Mouse (Mus musculus) forebrain, postnatal 0 days (tissue): ENCODE measurements around the gene Cenpe. TPM values are rescaled to one million over a fixed set of nuclear protein-coding genes. Genes with fewer than 3 reads are reported as not detected.

Experiments
- ATAC-seq: fragments of 200-750 bp; cut with Nextera tagmentation; 2 replicates; pipeline ENCODE4 v1.8.0; 2017; ENCODE audit warnings: mild to moderate bottlenecking, moderate library complexity
- DNase-seq: peaks from one replicate; pipeline ENCODE4 v3.0.0-alpha.2; 2015
- H3K27ac ChIP-seq: fragments of 300-500 bp; sonication (generic); 2 replicates; pipeline ENCODE4 v1.5.1; 2014; ENCODE audit warnings: low read depth, mild to moderate bottlenecking, antibody characterized with exemption, low read length, moderate library complexity, mixed read lengths
- H3K27me3 ChIP-seq: fragments of 300-500 bp; sonication (generic); 2 replicates; pipeline ENCODE4 v1.6.1; 2014; ENCODE audit warnings: mild to moderate bottlenecking, low read length, mixed read lengths; ENCODE audit not compliant: insufficient read depth
- H3K36me3 ChIP-seq: fragments of 300-500 bp; sonication (generic); 2 replicates; pipeline ENCODE4 v1.6.1; 2014; ENCODE audit warnings: mild to moderate bottlenecking, moderate library complexity; ENCODE audit not compliant: insufficient read depth
- H3K4me1 ChIP-seq: fragments of 300-500 bp; sonication (generic); 2 replicates; pipeline ENCODE4 v1.6.1; 2014; ENCODE audit warnings: antibody characterized with exemption; ENCODE audit not compliant: insufficient read depth
- H3K4me2 ChIP-seq: fragments of 300-500 bp; sonication (generic); 2 replicates; pipeline ENCODE4 v1.6.1; 2014; ENCODE audit warnings: low read depth, mild to moderate bottlenecking, moderate library complexity
- H3K4me3 ChIP-seq: fragments of 300-500 bp; sonication (generic); 2 replicates; pipeline ENCODE4 v1.5.1; 2014; ENCODE audit warnings: low read depth, low read length, mixed read lengths
- H3K9ac ChIP-seq: fragments of 300-500 bp; sonication (generic); 2 replicates; pipeline ENCODE4 v1.6.1; 2014; ENCODE audit warnings: mild to moderate bottlenecking
- H3K9me3 ChIP-seq: fragments of 300-500 bp; sonication (generic); 2 replicates; pipeline ENCODE4 v1.6.1; 2016; ENCODE audit warnings: low read length
- CTCF ChIP-seq: sonication (generic); IDR thresholded peaks from 2 replicates; pipeline ENCODE4 v1.5.1; 2016; ENCODE audit warnings: antibody characterized with exemption, control low read depth, low read depth
- WGBS: fragments of 180-500 bp; shearing (Covaris S2); extraction: QIAGEN DNeasy Blood & Tissue Kit; methylation state at CpG from one replicate; pipeline ENCODE4 v1.1.7; 2014; 5-methylcytosine and 5-hydroxymethylcytosine counted together
- polyA plus RNA-seq: library from polyadenylated mRNA; unstranded; fragments of >200 nt; fragmentation: Nextera tagmentation; extraction: Ambion mirVana; gene quantifications from 2 replicates; pipeline ENCODE4 v1.2.1, GENCODE M21; 2015
- total RNA-seq: library from RNA; depleted of rRNA; stranded (reverse); fragments of >200 nt; gene quantifications from 2 replicates; pipeline ENCODE4 v1.2.3, GENCODE M21; 2014

Gene Cenpe
- total and polyA plus RNA-seq, 2 experiments from 2014 or later = 2.7 to 6.9 TPM

DNA sequence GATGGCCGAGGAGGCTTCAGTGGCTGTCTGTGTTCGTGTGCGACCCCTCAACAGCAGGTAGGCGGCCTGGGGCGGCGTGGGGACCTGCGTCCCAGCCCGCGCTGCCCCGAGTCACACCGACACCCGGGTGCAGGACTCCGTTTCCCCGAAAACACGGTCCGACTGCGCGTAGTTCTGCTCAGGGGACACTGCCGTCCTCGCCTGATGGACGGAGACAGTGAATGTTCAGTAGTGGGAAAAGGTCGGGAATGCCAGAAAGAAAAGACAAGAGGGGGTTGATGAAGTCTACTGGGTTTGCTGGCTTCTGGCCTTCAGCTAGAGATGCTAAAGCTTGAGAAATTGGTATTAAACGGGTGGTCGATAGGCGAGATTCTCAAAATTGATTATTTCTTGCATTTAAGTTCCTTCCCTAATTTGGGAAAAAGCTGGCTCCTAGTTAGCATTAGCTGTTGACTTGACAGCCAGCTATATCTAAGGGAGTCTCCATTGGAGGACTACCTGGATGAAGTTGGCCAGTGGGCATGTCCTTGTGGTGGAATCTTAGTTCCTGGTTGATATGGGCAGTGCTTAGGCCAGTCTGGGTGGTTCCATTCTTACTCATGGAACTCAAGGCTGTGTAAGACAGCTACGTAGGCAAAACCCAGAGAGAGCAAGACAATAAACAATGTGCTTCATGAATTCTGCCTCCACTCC is 467 bp downstream of the Cenpe start:
- under 1% methylated on average over 26 of the region's 26 CpGs for WGBS
- H3K36me3 ChIP-seq = no peaks in the 10 kb centered on the region
- no peaks in the 10 kb centered on the region for H3K27me3 ChIP-seq
- H3K27ac ChIP-seq = no peak overlapping the region; the same call in 1 of the 2 replicates
- H3K4me3 ChIP-seq = peak overlapping the region; percentile 90
- peaks cover 6% of the 10 kb centered on the region for H3K4me1 ChIP-seq
- H3K4me2 ChIP-seq = peak overlapping the region; percentile 81
- peak overlapping the region; percentile 43 for H3K9ac ChIP-seq
- no peak for TF ChIP-seq CTCF
- no peaks in the 10 kb centered on the region for H3K9me3 ChIP-seq
- DNase-seq (no peak), ATAC-seq (no peak)

DNA sequence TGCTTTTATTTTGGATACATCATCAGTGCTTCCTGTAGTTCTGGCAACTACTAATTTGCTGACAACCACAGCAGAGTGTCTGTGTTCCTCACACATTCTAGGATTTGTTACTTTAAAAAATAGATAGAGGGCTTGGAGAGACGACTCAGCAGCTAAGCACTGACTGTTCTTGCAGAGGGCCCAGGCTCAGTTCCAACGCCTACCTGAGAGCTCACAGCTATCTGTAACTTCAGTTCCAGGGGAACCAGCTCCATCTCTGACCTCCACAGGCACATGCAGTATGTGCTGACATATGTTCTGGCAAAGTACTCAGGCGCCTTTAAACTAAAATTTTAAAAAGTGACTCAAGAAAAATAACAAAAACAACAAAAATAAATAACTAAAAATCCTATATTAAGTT is 19.7 kb downstream of the Cenpe start:
- Histone ChIP-seq H3K9ac (no peak overlapping the region), H3K9me3 (no peaks in the 10 kb centered on the region), H3K4me1 (no peaks in the 10 kb centered on the region), H3K4me3 (no peak overlapping the region), H3K4me2 (no peak overlapping the region), H3K27ac (no peak overlapping the region), H3K27me3 (no peaks in the 10 kb centered on the region), H3K36me3 (no peaks in the 10 kb centered on the region)
- WGBS = 81% methylated on average over 3 of the region's 3 CpGs
- ATAC-seq (no peak), DNase-seq (no peak)
- no peak for TF ChIP-seq CTCF

DNA sequence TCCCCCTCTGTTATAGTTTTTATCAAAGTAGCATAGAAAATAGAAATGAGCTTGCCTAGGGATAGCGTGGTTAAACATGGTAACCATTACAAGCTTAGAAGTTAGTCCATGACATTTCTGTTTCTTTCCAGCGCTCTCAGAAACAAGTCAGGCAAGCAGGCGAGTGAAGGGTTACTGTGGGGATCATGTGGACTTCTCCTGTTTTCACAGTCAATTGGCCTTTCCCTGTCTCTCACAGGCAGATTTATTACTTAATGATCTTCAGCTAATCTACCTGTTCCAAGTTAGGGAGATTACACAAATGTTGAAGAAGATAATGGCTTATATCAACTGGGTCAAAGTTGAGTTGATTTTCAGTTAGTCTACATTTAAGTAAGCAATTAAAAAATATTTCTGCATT is 20.1 kb downstream of the Cenpe start:
- TF ChIP-seq CTCF = no peak
- Histone ChIP-seq H3K4me2 (no peak overlapping the region), H3K27me3 (no peaks in the 10 kb centered on the region), H3K36me3 (no peaks in the 10 kb centered on the region), H3K27ac (no peak overlapping the region), H3K9ac (no peak overlapping the region), H3K9me3 (no peaks in the 10 kb centered on the region), H3K4me3 (no peak overlapping the region), H3K4me1 (no peaks in the 10 kb centered on the region)
- ATAC-seq = no peak
- no peak for DNase-seq
- WGBS = 90% methylated on average over 3 of the region's 3 CpGs

DNA sequence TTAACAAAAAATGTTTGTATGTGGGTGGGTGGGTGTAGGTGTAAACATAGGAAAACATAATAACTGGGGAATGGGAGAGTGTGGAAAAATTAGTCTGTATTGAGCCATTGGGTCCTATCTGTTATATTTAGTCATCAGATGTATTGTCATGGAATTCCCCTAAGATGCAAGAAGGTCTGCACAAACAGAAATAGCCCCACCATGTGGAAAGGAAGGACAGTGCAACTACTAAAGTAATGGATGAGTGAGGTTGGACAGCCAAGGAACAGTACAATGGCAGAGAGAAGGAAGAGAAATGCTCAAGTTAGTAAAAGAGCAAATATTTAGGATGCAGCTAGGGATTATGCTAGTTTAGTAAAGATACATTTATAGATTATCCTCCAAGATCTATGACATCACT is 33.4 kb downstream of the Cenpe start:
- no peak for ATAC-seq
- Histone ChIP-seq H3K27me3 (no peaks in the 10 kb centered on the region), H3K27ac (no peak overlapping the region), H3K4me1 (no peaks in the 10 kb centered on the region), H3K4me2 (no peak overlapping the region), H3K36me3 (0 out of 2 replicates have a peak, but pooled peaks cover 9% of the 10 kb centered on the region), H3K9me3 (no peaks in the 10 kb centered on the region), H3K4me3 (no peak overlapping the region), H3K9ac (no peak overlapping the region)
- peak; percentile 56 for TF ChIP-seq CTCF
- peak; percentile 16 for DNase-seq

DNA sequence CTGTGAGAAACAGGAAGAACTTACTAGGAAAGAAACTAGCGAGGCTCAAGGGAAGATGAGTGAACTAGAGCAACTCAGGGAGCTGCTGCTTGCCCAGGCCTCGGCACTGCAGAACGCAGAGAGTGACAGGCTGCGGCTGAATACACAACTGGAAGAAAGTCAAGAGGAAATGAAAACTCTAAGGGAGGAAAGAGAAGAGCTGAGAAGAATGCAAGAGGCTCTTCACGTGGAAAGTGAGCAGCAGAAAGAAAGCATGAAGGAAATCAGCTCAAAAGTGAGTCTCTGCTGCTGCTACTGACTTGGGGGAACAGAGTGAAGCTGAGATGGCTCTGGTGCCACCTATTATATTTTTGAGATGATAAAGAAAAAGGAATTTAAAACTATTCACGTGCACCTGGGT is 34.5 kb downstream of the Cenpe start:
- no peaks in the 10 kb centered on the region for H3K9me3 ChIP-seq

DNA sequence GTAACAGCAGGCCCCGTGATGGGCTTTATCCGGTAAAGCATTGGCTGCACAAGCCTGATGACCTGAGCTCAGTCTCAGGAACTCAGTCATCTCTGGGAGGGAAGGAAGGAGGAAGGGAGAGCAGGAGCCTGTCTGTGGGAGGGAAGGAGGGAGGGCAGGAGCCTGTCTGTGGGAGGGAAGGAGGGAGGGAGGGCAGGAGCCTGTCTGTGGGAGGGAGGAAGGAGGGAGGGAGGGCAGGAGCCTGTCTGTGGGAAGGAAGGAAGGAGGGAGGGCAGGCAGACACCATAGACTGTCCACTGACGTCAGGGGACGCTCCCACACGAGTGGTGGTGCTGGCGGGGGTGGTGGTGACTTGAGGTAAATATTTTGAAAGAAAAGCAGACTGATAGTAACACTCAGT is 36.8 kb downstream of the Cenpe start:
- H3K9me3 ChIP-seq = no peaks in the 10 kb centered on the region
- H3K4me2 ChIP-seq = no peak overlapping the region
- H3K27ac ChIP-seq = no peak overlapping the region
- no peak overlapping the region for H3K9ac ChIP-seq
- ATAC-seq = 0 out of 2 replicates have a peak, but pooled peaks have one; percentile 20
- 0 out of 2 replicates have a peak, but pooled peaks cover 9% of the 10 kb centered on the region for H3K36me3 ChIP-seq
- WGBS = 80% methylated on average over 6 of the region's 6 CpGs
- H3K4me3 ChIP-seq = no peak overlapping the region
- no peaks in the 10 kb centered on the region for H3K27me3 ChIP-seq
- TF ChIP-seq CTCF = no peak
- no peak for DNase-seq
- H3K4me1 ChIP-seq = no peaks in the 10 kb centered on the region

More for the DNA sequence above, 34.5 kb downstream of the Cenpe start:
- Histone ChIP-seq H3K9ac (no peak overlapping the region), H3K4me3 (no peak overlapping the region), H3K4me1 (no peaks in the 10 kb centered on the region), H3K4me2 (no peak overlapping the region), H3K27ac (no peak overlapping the region), H3K36me3 (0 out of 2 replicates have a peak, but pooled peaks cover 9% of the 10 kb centered on the region), H3K27me3 (no peaks in the 10 kb centered on the region)
- DNase-seq (no peak), ATAC-seq (no peak)
- WGBS = 95% methylated on average over 6 of the region's 6 CpGs
- no peak for TF ChIP-seq CTCF

DNA sequence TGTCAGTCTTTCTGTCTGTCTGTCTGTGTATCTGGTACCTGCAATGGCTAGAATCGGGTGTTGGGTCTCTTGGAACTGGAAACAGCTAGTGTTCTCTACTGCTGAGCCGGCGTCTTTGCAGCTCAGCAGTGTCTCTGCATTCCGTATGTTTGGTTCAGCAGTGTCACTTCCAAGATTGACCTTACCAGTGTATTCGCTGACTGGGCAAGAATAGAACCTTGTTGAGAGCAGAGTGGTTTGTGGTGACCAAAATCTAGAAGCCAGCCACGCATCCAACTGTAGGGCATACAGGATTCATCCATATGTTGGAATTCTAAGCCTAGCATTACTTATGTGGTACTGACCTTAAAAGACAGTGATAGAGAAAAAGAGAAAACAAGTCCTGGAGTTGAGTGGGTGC is 39.5 kb downstream of the Cenpe start:
- no peak overlapping the region for H3K4me2 ChIP-seq
- no peaks in the 10 kb centered on the region for H3K9me3 ChIP-seq
- 90% methylated on average over 6 of the region's 6 CpGs for WGBS
- no peak overlapping the region for H3K27ac ChIP-seq
- no peak for TF ChIP-seq CTCF
- no peak for DNase-seq
- no peaks in the 10 kb centered on the region for H3K27me3 ChIP-seq
- 0 out of 2 replicates have a peak, but pooled peaks cover 9% of the 10 kb centered on the region for H3K36me3 ChIP-seq
- no peak for ATAC-seq
- H3K9ac ChIP-seq = no peak overlapping the region
- H3K4me3 ChIP-seq = no peak overlapping the region
- H3K4me1 ChIP-seq = no peaks in the 10 kb centered on the region
